Mouse (Mus musculus) intestine, embryonic 16.5 days (tissue): ENCODE results near the gene Maats1. TPM values are rescaled to one million over a fixed set of nuclear protein-coding genes. Genes with fewer than 3 reads are reported as not detected.

ENCODE experiments used
- ATAC-seq: fragments of 200-750 bp; cut with Nextera tagmentation; 2 replicates; pipeline ENCODE4 v1.8.0; 2017; ENCODE audit warnings: moderate TSS enrichment, moderate library complexity
- H3K27ac ChIP-seq: fragments of 300-500 bp; sonication (generic); 2 replicates; pipeline ENCODE4 v1.5.1; 2014; ENCODE audit warnings: mild to moderate bottlenecking, low read length
- H3K27me3 ChIP-seq: fragments of 300-500 bp; sonication (generic); replicated peaks from 2 replicates; pipeline ENCODE4 v1.6.1; 2014; ENCODE audit warnings: low read length, control low read depth, mixed read lengths; ENCODE audit not compliant: control insufficient read depth, insufficient read depth
- H3K36me3 ChIP-seq: fragments of 300-500 bp; sonication (generic); 2 replicates; pipeline ENCODE4 v1.6.1; 2014; ENCODE audit warnings: low read length, control low read depth; ENCODE audit not compliant: control insufficient read depth, insufficient read depth
- H3K4me1 ChIP-seq: fragments of 300-500 bp; sonication (generic); 2 replicates; pipeline ENCODE4 v1.6.1; 2014; ENCODE audit warnings: low read length, control low read depth, mixed read lengths; ENCODE audit not compliant: control insufficient read depth, insufficient read depth
- H3K4me2 ChIP-seq: fragments of 300-500 bp; sonication (generic); 2 replicates; pipeline ENCODE4 v1.6.1; 2014; ENCODE audit warnings: low read depth, low read length, control low read depth
- H3K4me3 ChIP-seq: fragments of 300-500 bp; sonication (generic); 2 replicates; pipeline ENCODE4 v1.5.1; 2014; ENCODE audit warnings: mild to moderate bottlenecking, low read length
- H3K9ac ChIP-seq: fragments of 300-500 bp; sonication (generic); 2 replicates; pipeline ENCODE4 v1.6.1; 2014; ENCODE audit warnings: low read depth, low read length
- H3K9me3 ChIP-seq: fragments of 300-500 bp; sonication (generic); 2 replicates; pipeline ENCODE4 v1.6.1; 2016; ENCODE audit warnings: low read length, control low read depth; ENCODE audit not compliant: control insufficient read depth
- WGBS: fragments of 180-500 bp; shearing (Covaris S2); extraction: QIAGEN DNeasy Blood & Tissue Kit; methylation state at CpG from one replicate; pipeline ENCODE4 v1.1.7; 2014; 5-methylcytosine and 5-hydroxymethylcytosine counted together
- polyA plus RNA-seq: library from polyadenylated mRNA; unstranded; fragments of >200 nt; fragmentation: Nextera tagmentation; extraction: Ambion mirVana; gene quantifications from 2 replicates; pipeline ENCODE4 v1.2.1, GENCODE M21; 2015

The Maats1 gene
- polyA plus RNA-seq, 1 experiment from 2014 or later = 0.18 TPM

DNA sequence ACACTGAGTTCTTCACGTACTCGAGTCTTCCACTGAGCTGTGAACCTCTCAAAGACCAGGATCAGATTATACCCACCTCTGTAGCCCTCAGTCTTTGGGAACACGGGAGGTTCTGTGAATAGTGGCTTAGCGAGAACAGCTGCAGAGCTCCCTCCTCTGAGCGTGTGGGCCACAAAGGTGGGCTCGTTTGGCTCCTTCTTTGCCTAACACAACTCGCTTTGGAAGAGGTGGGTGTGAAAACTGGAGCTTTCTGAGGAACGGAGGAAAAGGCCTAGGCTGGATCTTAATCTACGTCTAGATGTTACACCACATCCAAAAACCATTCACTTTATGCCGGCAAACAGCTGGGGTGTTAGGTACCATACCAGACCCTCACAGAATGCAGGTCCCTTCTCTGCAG is 23.4 kb upstream of the Maats1 start:
- H3K27ac ChIP-seq = no peak overlapping the region
- H3K9ac ChIP-seq = no peak overlapping the region
- H3K36me3 ChIP-seq = no peaks in the 10 kb centered on the region
- WGBS = 86% methylated on average over 10 of the region's 10 CpGs
- H3K9me3 ChIP-seq = no peaks in the 10 kb centered on the region
- H3K4me2 ChIP-seq = no peak overlapping the region
- peaks cover 11% of the 10 kb centered on the region for H3K4me1 ChIP-seq
- H3K27me3 ChIP-seq = no peaks in the 10 kb centered on the region
- ATAC-seq = no peak
- no peak overlapping the region for H3K4me3 ChIP-seq

GRCm38 (mm10) chr16:38363657-38364056 is 21.7 kb upstream of the Maats1 start:
- Histone ChIP-seq H3K9me3 (no peaks in the 10 kb centered on the region), H3K27me3 (no peaks in the 10 kb centered on the region), H3K4me3 (peak overlapping the region; percentile 41), H3K4me1 (peaks cover 11% of the 10 kb centered on the region), H3K4me2 (peak overlapping the region; percentile 2; the same call in 1 of the 2 replicates), H3K36me3 (no peaks in the 10 kb centered on the region), H3K27ac (no peak overlapping the region), H3K9ac (0 out of 2 replicates have a peak overlapping the region, but pooled peaks have one; percentile 1)
- WGBS = 62% methylated on average over 7 of the region's 7 CpGs
- no peak for ATAC-seq

DNA sequence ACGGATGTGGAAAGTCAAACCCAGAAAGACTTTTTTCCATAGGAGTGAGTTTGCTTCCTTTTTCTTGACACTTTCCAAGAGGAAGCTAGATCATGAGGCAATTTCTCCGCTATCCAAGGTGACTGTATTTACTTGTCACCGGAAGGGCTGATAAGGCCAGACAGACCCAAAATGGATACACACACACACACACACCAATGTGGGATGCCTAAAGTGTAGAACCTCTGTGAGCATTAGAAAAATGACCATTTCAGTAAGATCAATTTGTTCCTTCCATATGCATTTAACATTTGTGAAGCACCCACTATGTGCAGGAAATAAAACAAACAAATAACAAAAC is 21.3 kb upstream of the Maats1 start:
- Histone ChIP-seq H3K27ac (no peak overlapping the region), H3K9ac (0 out of 2 replicates have a peak overlapping the region, but pooled peaks have one; percentile 1), H3K36me3 (no peaks in the 10 kb centered on the region), H3K9me3 (no peaks in the 10 kb centered on the region), H3K27me3 (no peaks in the 10 kb centered on the region), H3K4me3 (peak overlapping the region; percentile 41), H3K4me2 (0 out of 2 replicates have a peak overlapping the region, but pooled peaks have one; percentile 2), H3K4me1 (peaks cover 11% of the 10 kb centered on the region)
- no peak for ATAC-seq
- WGBS = 44% methylated on average over 3 of the region's 3 CpGs

DNA sequence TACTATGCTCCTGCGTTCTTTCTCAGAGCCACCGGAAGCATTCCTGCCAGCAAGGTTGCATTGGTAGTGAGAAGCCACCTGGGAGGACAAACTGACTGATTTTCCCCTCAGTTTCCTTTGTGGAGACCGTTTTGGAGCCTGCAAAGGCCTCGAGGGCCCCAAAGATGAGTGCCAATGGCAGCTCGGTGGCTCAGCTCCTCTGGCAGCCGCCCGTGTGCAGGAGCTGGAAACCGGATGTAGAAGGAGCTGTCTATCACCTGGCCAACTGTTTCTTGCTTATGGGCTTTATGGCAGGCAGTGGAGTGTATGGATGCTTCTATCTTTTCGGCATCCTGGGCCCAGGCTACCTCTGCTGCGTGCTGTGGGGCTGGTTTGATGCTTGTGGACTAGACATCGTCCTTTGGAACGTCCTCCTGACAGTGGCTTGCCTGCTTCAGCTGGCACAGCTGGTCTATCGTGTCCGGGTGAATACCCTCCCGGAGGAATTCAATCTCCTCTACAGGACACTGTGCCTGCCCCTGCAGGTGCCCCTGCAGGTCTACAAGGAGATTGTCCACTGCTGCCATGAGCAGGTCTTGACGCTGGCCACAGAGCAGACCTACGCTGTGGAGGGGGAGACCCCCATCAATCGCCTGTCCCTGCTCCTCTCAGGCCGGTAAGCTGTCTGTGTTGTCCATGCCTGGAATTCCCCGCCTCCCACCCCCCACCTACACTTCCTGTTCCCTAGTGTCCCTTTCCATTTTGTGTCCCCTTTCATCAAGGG is 20.7 kb upstream of the Maats1 start:
- Histone ChIP-seq H3K9ac (peak overlapping the region; percentile 54), H3K4me1 (peaks cover 11% of the 10 kb centered on the region), H3K4me3 (peak overlapping the region; percentile 41), H3K4me2 (peak overlapping the region; percentile 35), H3K27me3 (no peaks in the 10 kb centered on the region), H3K36me3 (no peaks in the 10 kb centered on the region), H3K27ac (peak overlapping the region; percentile 40), H3K9me3 (no peaks in the 10 kb centered on the region)
- ATAC-seq = 0 out of 2 replicates have a peak, but pooled peaks have one; percentile 31
- 60% methylated on average over 20 of the region's 20 CpGs for WGBS

DNA sequence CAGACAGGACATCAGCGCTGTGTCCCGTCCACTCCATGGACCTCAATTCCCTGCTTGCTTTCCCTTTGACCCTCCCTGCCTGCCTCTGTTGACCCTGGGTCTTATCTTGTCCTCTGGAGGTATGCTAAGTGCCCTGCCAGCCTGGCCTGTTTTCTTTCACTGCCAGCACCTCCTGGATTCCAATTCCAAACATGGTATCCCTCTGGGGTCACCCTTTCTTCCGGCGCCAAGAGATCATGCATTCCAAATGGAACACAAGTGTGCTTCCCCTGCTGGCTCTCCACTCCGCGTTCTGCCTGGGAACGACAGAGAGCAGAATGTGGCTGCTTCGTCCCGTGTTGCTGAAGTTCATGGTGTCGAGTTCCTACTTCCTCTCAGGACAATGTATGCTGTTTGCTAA is 20.0 kb upstream of the Maats1 start, which contains the start of gene Popdc2:
Gene Popdc2 (plus strand): TSS at position 277 of the 400 bp plus-strand sequence.
- WGBS = 29% methylated on average over 10 of the region's 10 CpGs
- H3K4me1 ChIP-seq = peaks cover 11% of the 10 kb centered on the region
- peak within 1 kb of the TSS; percentile 35 for H3K4me2 ChIP-seq
- peak; percentile 40; the same call in 1 of the 2 replicates for ATAC-seq
- peak within 1 kb of the TSS; percentile 54 for H3K9ac ChIP-seq
- H3K36me3 ChIP-seq = no peaks in the 10 kb centered on the region
- H3K4me3 ChIP-seq = peak within 1 kb of the TSS; percentile 41
- peak within 1 kb of the TSS; percentile 40 for H3K27ac ChIP-seq
- H3K27me3 ChIP-seq = no peaks in the 10 kb centered on the region
- H3K9me3 ChIP-seq = no peaks in the 10 kb centered on the region

DNA sequence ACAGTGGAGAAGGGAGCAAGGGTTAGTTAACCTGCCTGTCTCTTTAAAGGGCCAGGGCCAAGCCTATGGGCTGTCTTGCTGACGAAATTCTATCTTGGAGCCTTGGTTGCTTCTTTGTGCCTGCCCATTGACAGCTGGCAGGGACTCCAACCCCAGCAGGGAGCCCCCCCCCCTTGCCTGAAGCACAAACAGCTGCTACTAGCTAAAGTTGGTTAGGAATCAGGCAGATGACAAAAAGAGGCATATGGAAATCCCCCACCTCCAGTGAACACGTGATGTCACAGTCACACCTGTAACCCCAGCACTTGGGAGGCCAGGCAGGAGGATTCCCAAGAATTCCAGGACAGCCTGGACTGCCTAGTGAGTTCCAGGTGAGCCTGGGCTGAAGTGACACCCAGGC is 18.4 kb upstream of the Maats1 start:
- H3K4me2 ChIP-seq = no peak overlapping the region
- no peak overlapping the region for H3K4me3 ChIP-seq
- H3K9ac ChIP-seq = no peak overlapping the region
- H3K9me3 ChIP-seq = no peaks in the 10 kb centered on the region
- H3K36me3 ChIP-seq = no peaks in the 10 kb centered on the region
- H3K27ac ChIP-seq = no peak overlapping the region
- no peaks in the 10 kb centered on the region for H3K27me3 ChIP-seq
- 47% methylated on average over 2 of the region's 2 CpGs for WGBS
- H3K4me1 ChIP-seq = peaks cover 11% of the 10 kb centered on the region
- ATAC-seq = no peak

DNA sequence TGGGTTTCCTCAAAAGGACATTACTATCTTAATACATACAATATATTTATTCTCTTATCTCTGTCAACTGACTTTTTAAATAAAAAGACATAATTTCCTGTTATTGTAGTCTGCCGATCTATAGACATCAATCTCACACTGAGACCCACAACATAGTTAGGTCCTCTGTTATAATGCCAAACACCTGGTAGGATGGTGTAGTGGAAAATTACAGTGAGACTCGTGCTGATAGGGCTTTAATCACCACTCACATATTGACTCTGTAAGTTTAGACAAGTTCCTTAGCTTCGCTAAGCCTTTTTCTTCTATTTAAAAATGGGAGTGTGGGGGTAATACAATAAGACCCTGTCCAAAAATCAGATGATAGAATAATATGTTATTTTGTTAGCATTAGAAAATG is 17.9 kb upstream of the Maats1 start:
- H3K4me1 ChIP-seq = peaks cover 11% of the 10 kb centered on the region
- no peaks in the 10 kb centered on the region for H3K9me3 ChIP-seq
- H3K27ac ChIP-seq = no peak overlapping the region
- no peak overlapping the region for H3K4me3 ChIP-seq
- H3K4me2 ChIP-seq = no peak overlapping the region
- 73% methylated on average over 3 of the region's 3 CpGs for WGBS
- ATAC-seq = no peak
- no peaks in the 10 kb centered on the region for H3K27me3 ChIP-seq
- no peaks in the 10 kb centered on the region for H3K36me3 ChIP-seq
- no peak overlapping the region for H3K9ac ChIP-seq

DNA sequence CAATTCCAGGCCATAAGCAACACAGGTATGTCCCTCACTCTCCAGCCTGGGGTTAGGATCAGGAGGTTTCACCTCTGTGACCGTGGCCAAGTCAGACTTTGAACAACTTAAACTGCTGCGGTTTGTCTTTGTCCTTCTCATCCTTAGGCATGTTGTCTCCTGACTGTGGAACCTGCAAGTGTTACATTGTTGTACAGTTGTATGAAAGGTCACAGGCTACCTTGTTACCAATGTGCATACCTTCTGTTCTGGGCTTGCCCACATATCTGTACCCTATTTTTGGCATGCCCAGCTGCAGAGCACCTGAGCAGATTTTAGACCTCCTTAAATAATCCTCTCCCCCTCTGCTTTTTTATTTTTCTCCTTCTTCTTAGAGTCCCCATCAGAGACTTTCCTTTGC is 17.3 kb upstream of the Maats1 start:
- Histone ChIP-seq H3K4me2 (no peak overlapping the region), H3K27me3 (no peaks in the 10 kb centered on the region), H3K27ac (no peak overlapping the region), H3K9me3 (no peaks in the 10 kb centered on the region), H3K4me1 (peaks cover 11% of the 10 kb centered on the region), H3K4me3 (no peak overlapping the region), H3K9ac (no peak overlapping the region), H3K36me3 (no peaks in the 10 kb centered on the region)
- ATAC-seq = no peak
- WGBS = 92% methylated on average over 2 of the region's 2 CpGs

GRCm38 (mm10) chr16:38358256-38358812 is 16.4 kb upstream of the Maats1 start:
- no peak overlapping the region for H3K27ac ChIP-seq
- H3K27me3 ChIP-seq = no peaks in the 10 kb centered on the region
- H3K9me3 ChIP-seq = no peaks in the 10 kb centered on the region
- 90% methylated on average over 6 of the region's 6 CpGs for WGBS
- no peak overlapping the region for H3K9ac ChIP-seq
- H3K36me3 ChIP-seq = no peaks in the 10 kb centered on the region
- no peak overlapping the region for H3K4me2 ChIP-seq
- no peak overlapping the region for H3K4me3 ChIP-seq
- peaks cover 11% of the 10 kb centered on the region for H3K4me1 ChIP-seq
- no peak for ATAC-seq
